Mouse (Mus musculus): Measurements from ENCODE around the gene Gnl3.

Gene Gnl3

DNA sequence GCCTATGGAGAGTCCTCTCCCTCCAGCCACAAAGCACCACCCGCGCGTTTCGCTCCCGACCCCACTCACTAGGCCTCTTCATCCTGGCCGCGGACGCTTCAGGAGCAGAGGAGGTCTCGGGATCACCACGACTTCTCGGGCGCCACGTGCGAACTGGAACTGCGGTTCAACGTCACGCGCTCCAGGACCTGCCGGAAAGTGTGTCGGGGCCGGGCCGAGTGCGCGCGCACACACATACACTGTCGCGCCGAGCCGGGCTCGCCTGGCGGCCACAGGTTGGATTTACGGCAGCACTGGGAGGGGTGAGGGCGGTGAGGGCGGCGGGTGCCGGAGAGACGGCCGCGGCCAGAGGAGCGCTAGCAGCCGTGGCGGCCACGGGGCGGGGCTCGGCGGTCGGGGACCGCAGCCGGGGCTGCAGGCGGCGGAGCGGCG, at the start of gene Gnl3, which contains the start of gene Pbrm1:
Gnl3 (minus strand) TSS at position 293 of the 432 bp plus-strand sequence.
Pbrm1 (plus strand) TSS at position 279 of the 432 bp plus-strand sequence.
- DNase-seq (ENCODE audit: low read depth, low spot score), result peak; percentile 90

DNA sequence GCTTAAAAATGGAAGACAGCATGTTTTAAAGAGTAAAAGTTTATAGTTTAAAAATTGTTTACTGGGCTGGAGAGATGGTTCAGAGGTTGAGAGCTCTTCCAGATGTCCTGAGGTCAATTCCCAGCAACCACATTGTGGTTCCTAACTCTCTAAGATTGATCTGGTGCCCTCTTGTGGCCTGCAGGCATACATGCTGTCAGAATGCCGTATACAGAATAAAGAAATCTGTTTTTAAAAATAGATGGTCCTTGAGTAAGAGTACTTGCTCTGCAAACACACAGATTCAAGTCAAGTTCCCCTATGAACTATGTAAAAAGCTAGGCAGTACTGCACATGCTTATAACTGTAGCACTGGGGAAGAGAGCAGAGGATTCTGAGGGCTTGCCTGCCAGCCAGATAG, 43.3 kb upstream of the Gnl3 start:
- DNase-seq (ENCODE audit: low read depth, low spot score), result no peak

DNA sequence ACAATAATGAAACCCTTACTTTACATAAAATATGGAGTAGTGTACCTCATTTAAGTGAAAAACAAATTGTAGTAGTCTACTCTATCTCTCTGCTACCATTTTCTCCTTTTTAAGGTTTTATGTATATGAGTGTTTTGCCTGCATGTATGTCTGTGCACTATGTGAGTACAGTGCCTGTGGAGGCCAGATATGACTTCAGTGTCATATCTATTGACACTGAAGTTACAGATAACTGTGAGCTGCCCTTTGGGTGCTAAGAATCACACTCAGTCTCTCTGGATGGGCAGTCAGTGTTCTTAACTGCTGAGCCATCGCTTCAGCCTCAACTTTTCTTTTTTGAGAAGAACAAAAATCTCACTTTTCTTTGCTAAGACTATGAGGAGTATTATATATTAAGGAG, 26.9 kb upstream of the Gnl3 start:
- no peak for DNase-seq (ENCODE audit: low read depth, low spot score)

DNA sequence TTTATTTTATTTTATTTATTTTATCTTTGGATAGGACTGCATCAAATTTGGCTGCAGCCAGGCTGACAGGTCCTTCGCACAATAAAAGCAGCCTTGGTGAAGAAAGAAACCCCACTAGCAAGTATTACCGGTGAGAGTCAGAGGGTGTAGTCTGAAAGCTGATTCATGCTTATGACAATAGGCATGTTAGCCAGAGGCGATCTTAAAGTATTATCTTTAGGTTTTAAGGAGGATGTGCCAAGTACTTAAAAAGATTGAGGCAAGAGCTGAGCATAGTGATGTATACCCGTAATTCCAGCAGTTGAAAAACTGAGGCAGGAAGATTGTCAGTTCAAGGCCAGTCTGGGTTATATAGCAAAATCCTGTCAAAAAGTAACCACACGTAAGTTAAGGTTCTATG, 26.3 kb upstream of the Gnl3 start:
- DNase-seq (ENCODE audit: low read depth, low spot score), result no peak

DNA sequence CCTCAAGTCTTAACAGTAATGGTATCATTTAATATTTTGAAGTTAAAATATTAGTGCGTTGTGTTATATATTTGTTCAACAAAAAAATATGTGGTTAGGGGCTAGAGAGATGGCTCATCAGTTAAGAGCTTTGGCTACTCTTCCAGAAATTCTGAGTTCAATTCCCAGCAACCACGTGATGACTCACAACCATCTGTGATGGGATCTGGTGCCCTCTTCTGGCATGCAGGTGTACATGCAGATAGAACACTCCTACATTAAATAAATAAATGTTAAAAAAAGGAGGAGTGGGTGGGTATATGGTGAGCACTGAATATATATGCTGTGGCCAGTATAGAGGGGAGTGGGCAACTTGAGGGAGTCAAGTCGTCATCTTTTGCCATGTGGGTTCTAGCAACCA, 6.8 kb upstream of the Gnl3 start:
- DNase-seq (ENCODE audit: low read depth, low spot score), result no peak

DNA sequence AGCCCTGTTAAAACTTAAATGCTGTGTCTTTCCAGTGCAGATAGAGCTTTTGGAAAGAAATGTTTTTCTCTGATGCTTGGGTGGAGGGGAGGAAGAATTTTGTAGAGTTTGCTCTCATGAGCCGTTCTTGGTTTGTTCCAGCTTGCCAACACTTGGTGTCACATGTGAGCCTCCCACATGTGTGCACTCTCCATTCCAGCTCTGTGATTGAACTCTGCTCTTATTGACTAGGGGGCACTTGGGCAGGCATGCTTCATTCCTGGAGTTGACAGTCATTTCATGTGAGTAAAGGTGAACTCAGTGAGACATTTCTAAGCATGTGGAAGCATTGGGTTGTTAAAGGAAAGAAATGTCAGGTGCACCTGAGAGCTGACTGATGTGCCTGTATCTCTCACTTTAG, 3.6 kb upstream of the Gnl3 start:
- no peak for DNase-seq (ENCODE audit: low read depth, low spot score)

DNA sequence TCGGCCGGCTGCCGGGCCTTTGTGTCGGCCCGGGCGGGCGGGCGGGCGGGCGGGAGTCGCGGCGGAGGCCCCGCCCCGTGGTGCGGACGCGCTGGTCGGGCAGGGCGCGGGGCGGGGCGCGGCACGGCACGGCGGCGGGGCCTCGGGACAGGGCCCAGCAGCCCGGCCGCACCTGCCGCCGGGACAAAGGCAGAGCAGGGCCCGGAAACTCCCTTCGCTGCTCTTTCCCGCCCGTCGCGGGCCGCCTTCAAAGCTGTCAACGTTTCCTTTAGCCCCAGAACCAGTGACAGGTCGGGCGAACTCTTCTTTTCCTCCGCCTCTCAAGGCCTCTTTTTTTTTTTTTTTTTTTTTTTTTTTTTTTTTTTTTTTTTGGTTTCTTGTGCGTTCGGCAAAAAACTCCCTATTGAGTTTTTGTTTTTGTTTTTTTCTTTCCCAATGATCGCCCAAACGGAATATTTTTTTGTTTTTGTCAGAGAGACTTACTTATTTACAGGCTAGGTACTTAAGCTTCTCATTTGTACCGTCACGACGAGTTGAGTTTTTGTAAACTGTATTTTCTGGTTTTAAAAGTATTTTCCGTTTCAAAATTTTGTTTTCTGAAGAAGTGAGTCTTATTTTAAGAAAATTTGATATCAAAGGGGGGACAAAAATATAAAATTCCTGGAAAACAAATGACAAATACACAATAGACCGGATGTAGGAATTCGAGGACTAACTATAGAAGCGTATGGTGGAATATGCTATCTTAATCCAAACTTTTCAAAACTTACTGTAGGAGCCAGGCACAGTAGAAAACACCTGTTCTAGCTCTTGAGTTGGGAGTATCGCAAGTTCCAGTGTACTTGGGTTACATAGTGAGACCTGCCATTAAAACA, 616 bp upstream of the Gnl3 start:
- DNase-seq (ENCODE audit: low read depth, low spot score), result peak; percentile 53

DNA sequence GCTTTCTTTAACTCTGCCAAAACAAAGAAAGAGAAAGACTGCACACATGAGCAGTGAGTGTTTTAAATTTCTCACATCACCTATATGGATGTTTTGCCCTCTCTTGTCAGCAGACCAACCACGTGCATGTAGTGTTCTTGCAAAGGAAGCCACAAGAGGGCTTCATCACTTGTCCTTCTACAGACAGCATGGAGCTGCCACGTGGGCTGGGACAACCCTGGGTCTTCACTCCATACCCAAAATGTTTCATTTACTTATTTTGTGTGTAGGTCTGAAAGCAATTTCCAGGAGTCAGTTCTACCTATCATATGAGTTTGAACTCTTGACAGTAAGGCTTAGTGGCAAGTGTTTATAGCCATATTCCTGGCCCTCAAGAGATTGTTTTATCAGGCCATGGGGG, 1.1 kb downstream of the Gnl3 start:
- no peak for DNase-seq (ENCODE audit: low read depth, low spot score)

DNA sequence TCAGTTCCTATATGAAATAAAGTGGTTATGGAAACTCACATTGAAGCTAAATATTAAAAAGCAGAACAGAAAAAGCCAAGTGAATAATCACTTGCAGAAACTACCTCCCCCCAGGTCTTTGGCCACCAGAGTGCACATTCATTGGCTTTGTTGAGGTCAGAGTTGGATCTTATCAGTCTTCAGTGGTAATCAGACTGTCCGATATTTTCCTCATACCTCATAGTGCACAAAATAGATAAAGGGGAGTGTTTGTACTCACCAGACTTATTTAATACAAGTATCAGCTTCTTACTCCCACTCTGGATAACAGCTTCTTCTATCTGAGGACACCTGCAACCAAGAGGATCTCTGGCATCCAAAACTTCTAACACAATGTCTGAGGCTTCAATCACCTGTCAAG, 2.9 kb downstream of the Gnl3 start:
- no peak for DNase-seq (ENCODE audit: low read depth, low spot score)

DNA sequence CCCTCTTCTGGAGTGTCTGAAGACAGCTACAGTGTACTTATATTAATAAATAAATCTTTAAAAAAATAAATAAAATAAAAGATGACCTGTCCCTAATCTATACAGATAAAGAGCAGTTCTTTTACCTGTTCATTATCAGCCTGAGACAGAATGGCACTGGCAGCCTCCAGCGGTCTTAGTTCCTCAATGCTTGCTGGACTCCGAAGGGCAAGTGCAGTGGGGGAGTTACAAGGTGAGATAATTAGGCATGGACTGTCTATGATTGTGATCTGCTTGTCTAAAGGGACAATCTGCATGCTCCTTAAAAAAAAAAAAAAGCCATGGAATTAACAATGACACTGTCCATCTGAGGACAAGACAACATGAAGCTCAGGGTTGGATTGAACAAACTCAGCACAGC, 5.0 kb downstream of the Gnl3 start:
- DNase-seq (ENCODE audit: low read depth, low spot score), result no peak

DNA sequence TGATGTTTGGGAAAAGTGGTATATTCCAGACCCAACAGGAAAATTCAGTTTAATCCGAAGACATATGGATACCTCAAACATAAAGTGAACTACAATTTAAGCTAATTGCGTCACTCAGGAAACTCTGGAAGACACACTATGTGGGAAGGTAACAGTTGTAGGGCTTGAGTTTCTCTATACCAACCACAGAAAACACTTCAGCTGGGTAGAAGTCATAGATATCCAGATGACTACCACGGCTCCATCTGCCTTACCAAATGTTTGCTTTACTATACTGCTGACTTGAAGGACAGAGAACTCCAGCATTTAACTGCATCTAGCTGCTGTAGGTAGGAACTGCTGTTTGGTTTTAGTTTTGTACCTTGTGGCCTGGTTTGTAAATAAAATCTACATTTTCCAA, 7.4 kb downstream of the Gnl3 start:
- DNase-seq (ENCODE audit: low read depth, low spot score), result no peak

DNA sequence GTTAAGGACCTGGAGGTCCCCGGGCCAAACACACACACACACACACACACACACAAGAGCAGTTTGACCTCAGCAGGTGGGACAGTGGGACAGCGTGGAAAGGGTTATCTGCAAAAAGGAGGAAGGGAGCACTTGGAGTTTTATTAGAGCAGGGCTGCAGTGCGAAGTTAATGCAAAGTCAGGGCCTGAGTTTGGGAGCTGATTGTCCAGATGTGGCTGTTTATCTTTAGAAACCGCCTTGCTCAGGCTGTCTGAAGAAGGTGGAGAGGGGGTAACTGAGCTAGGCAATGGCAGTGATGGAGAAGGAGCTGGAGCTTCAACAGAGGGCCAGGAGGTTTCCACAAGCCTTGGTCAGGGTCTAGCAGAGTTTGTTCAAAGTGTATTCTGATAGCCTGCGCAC, 12.2 kb downstream of the Gnl3 start:
- DNase-seq (ENCODE audit: low read depth, low spot score), result no peak

DNA sequence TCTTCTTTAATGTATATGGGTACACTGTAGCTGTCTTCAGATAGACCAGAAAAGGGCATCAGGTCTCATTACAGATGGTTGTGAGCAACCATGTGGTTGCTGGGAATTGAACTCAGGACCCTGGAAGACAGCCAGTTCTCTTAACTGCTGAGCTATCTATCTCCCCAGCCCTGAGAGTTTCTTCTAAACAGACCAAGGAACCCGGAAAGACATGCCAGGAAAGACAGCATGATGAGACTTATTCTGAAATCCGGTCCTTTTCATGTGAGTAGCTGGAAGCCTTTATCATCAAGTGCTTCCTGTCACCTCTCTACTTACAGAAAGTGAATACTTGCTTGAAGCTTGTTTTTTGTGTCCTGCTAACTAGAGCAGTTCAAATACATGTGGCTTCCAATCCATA, 14.4 kb downstream of the Gnl3 start:
- no peak for DNase-seq (ENCODE audit: low read depth, low spot score)

DNA sequence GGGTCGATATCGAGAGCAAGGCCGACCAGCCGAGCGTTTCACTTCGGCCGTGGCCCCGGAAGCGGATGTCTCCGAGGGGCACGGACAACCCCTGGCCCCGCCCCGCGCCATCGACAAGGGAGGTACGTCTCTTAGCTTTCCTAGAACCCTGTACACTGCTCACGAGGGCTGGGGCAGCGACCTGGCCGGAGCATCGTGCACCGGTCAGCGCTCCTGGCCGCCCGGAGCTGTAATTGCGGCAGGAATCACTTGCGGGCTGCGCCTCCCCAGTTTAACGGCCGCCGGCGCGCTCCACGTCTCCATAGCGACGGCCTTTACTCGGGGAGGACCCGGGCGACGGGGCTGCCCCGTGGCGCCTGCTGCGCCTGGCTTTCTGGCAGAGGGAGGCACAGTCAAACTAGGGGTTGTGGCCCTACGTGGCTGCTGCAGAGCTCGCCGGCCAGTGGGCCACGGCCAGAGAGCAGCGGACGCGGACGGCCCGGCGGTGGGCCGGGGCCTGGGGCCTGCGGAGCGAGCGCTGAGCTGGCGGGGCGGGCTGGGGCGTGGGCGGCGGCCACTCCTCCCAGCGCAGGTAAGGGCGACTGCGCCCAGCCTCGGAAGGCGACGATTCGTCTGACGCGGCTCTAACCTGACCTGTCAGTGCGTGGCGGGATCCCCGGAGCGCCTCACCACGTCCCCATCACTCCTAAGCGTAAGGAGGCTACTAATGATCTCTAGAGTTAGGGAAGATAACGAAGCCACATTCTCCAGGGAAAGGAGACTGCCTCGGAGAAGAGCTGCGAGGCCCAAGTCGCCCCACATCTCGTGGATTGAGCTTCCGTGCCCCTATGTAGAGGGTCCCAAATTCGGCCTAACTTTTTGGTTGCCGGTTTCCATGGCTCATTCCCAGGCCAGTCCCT, 17.4 kb downstream of the Gnl3 start, which contains the start of the genes Glt8d1 and Spcs1:
Glt8d1 (plus strand) TSS at position 94 of the 899 bp plus-strand sequence.
Spcs1 (minus strand) TSS at position 366 of the 899 bp plus-strand sequence.
- DNase-seq (ENCODE audit: low read depth, low spot score), result peak; percentile 65

DNA sequence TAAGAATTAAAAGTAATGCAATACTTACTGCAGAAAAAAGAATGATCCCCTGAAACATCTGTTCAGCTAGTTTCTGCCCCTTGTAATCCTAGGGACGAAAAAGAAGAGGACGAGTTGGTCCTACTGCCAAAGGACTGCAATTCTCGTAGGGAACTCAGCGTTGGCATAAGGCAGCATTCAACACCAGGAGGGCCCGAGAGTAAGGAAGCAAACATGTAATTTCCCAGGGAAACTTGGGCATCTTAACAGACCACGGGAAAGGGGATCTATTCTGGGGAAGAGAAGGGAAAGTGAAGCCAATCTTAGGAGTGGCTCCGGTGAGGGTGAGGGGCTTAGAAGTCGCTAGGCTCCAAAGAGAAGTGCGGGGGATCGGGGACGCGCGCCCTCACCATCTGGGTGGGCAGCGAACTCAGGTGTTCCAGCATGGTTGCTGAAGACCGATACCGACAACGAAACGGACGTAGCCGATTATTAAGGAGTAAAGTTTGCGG, 18.1 kb downstream of the Gnl3 start:
- DNase-seq (ENCODE audit: low read depth, low spot score), result no peak

DNA sequence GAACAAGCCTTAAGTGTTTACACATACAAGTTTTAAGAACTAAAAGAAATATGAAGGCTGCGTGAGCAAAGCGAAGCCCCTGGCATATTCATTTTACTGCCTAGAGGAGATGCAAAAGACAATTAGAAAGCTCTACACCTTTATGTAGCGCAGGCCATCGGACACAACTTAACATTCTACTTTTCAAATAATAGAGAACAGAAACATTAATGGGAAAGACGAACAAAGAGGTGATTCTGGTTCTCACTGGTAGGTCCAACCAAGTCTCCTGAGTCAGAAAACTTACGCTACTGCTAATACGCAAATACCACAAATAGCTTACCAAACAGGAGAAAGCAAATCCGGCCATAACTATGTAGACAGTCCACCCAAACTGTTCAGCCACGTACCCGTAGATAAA, 18.6 kb downstream of the Gnl3 start:
- DNase-seq (ENCODE audit: low read depth, low spot score), result no peak

DNA sequence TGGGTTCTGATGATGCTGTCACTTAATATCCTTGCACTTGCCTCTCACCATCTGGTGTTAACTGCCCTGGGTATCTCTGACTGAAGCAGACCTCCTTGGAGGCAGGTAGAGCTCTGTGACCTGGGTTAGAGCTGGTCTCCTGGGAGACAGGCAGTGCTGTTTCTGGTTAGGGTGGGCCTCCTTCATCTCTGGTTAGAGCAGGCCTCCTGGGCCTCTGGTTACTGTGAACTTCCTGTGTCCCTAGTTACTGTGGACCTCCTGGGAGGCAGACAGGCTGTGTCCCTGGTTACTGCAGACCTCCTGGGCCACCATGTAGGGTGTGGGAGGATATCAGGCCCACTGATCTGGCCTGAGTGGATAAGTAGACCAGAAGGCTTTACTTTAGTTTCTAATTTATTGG, 22.5 kb downstream of the Gnl3 start:
- DNase-seq (ENCODE audit: low read depth, low spot score), result no peak

DNA sequence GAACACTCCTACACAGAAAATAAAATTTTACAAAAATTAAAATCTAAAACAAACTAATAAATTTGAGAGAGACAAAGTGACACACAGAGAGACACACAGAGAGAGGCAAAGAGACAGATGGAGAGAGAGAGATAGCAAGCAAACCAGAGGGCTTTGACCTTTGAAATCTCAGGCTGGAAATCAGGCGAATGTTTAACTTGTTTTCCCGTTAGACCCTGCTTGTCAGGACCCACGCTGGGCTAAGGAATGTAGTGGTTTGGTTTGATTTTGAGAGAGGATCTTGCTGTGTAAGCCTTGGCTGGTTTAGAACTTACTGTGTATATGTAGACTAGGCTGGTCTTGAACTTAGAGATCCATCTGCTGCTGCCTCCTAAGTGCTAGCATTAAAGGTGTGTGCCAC, 42.7 kb downstream of the Gnl3 start:
- no peak for DNase-seq (ENCODE audit: low read depth, low spot score)

DNA sequence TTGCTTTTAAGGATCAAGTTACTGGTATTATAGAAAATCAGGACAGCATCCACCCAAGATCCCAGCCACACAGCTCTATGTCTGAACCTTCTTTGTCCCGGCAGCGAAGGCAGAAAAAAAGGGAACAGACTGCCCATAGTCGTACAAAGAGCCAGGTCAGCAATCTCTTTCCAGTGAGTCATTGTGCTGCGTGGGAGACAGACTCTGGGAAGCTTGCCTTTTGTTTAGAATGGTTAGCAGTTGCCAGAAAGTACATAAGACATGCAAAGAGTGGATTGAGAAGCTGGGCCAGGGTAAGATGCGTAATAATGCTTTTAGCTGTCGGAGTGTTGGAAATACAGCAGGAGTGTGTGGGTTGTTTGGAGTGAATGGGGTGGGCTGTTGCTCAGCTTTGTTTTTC, 44.7 kb downstream of the Gnl3 start:
- DNase-seq (ENCODE audit: low read depth, low spot score), result no peak

All from retina, postnatal 7 days (tissue).